Mouse (Mus musculus): ENCODE data around the gene Faim2. TPM values are rescaled to one million over a fixed set of nuclear protein-coding genes. Genes with fewer than 3 reads are reported as not detected.

Faim2 gene
- total RNA-seq, 2 experiments from 2014 or later: 365 to 407 TPM

DNA sequence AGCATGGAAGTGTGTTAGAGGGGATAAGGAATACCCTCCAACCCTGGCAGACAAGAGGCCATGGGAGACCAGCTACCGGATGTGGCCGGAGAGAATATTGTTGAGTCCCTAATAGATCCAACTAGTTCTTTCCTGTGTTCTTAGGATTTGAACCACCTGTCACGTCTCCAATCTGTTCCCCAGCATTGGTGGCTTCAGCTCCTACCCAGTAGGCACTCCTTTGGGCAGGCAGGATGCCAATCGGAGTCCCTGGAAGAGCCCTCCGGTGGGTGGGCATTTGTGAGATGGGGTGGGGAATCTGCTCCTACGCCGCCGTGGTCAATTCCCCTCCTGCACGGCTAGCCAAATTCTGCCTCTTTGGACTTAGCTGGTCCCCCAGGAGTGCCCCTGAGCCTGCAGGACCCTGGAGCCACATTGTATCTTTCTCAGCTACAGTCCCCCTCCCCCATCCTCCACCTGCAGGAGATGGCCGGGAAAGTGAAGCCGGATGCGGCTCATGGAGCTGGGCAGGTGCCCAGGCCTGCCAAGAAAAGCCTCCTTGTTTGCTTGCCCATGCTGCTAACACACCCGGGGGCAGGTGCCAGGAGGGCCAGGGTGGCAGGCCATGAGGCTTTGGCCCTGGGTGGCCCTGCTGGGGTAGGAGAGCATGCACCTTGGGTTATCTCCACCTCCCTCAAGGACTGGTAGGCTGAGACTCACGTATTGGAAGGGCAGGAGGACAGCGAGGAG is 16.0 kb downstream of the Faim2 start:
- no peak for DNase-seq (ENCODE audit: low spot score in 2 of 2)

GRCm38 (mm10) chr15:99510621-99511020 is 17.3 kb downstream of the Faim2 start:
- intact Hi-C loops (cut with DNase I): no loop called here
- no peak for DNase-seq (ENCODE audit: low spot score in 2 of 2)

More for the DNA sequence above, 16.0 kb downstream of the Faim2 start:
- intact Hi-C loops (cut with DNase I): no loop called here

DNA sequence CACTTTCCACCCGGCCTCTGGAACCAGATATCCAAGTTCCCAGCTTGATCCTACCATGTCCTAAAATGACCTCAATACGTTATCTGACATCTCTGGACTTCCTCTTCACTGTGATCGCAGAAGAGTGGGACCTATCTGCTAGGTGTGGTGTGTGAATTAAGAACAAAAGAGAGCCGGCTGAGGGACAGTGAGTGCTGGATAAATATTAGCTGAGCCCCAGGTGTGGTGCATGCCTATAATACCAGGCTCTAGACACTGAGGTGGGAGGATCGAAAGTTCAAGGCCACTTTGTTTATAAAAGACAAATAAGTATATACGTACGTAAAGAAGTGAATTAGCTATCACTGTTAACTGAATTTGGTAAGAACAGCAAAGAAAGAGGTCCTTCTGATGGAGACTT is 18.1 kb downstream of the Faim2 start:
- DNase-seq (ENCODE audit: low spot score in 2 of 2): no peak
- intact Hi-C loops (cut with DNase I): no loop called here

DNA sequence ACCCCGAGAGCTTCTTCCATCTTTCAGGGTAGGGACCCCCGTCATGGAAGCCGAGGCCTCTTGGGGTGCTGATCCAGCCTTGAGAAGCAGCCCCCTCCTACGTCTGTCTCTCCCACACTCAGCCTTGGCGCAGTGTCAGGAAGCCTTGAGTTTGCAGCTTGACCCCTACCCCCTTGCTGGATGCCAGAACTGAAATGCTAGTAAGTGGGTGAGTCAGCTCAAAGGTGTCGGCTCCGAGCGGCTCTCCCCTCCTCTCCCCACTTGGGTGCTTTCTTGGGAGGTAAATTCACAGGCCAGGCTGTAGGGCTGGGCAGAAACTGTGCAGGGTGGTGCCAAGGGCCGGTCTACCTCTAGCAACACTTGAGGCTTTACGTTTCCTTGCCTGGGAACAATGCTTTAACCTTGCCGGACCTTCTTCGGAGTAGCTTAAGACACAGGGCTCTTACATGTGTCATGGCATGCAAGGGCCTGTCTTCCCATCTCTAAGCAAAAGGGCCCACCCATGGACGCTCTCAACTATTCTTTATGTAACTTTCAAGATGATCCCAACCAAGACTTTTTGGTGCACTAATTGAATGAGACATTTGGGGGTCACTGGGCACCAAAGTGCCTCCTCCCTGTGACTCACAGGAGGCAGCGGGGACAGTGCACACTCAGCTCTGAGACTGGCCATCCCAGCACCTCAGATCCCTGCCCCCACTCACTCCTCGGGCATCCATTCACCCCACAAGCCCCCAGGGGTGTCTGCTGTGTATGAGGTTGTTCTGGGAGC is 22.5 kb downstream of the Faim2 start:
- intact Hi-C loops (cut with DNase I): no loop called here
- peak in 1 of 2 experiments; percentile 3 for DNase-seq (ENCODE audit: low spot score in 2 of 2)

DNA sequence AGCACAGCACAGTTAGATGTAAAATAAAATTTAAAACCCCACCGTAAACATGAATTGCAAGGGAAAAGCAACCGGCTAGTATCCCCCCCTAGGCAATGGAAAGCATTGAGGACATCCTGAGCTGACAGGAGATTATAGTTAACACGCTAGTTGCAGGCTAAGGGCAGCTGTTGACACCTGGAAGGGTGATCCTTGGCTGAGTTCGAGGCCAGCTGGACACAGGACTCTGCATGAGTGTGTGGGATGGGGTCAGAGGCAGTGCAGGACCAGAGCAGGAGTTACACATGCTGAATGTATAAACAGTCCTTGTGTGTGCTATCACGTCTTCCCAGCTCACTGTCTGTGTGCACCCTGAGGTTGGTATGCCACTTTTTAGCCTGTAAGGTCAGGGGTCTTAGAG is 24.7 kb downstream of the Faim2 start:
- intact Hi-C loops (cut with DNase I): loop anchor here (5.0 kb wide), 1 partner anchor 169 kb away; the partner anchor contains the start of gene Asic1
- peak in 1 of 2 experiments; percentile 3 for DNase-seq (ENCODE audit: low spot score in 2 of 2)

- no peak for DNase-seq (ENCODE audit: low spot score in 2 of 2)
- intact Hi-C loops (cut with DNase I): loop anchor here (5.0 kb wide), 1 partner anchor 170 kb away; the partner anchor contains the start of gene Asic1
Observed at GRCm38 (mm10) chr15:99502311-99502831, 25.6 kb downstream of the Faim2 start.

GRCm38 (mm10) chr15:99501292-99502260 is 26.4 kb downstream of the Faim2 start:
- DNase-seq (ENCODE audit: low spot score in 2 of 2): peak; percentile 50 to 54
- intact Hi-C loops (cut with DNase I): loop anchor here (5.0 kb wide), 1 partner anchor 171 kb away; the partner anchor contains the start of gene Asic1

DNA sequence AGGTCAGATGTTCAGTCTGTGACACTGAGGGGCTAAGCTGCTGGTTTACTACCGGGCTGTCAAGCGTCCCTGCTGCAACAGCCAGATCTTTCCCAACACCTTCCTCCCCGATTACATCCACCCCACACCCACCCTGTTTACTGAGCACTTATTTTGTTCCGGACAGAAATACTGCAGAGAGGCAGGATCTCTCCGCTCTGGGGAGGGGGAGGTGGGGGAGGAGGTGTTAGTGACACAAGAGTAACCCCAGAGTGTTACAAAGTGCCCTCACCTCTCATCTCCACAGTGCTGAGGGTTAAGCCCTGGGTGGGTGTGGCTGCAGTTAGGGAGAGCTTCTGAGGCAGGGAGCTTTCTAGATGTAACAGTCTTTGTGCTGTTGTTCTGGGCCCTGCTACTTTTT is 27.6 kb downstream of the Faim2 start:
- intact Hi-C loops (cut with DNase I): loop anchor here (5.0 kb wide), 1 partner anchor 172 kb away; the partner anchor contains the start of gene Asic1
- no peak for DNase-seq (ENCODE audit: low spot score in 2 of 2)

DNA sequence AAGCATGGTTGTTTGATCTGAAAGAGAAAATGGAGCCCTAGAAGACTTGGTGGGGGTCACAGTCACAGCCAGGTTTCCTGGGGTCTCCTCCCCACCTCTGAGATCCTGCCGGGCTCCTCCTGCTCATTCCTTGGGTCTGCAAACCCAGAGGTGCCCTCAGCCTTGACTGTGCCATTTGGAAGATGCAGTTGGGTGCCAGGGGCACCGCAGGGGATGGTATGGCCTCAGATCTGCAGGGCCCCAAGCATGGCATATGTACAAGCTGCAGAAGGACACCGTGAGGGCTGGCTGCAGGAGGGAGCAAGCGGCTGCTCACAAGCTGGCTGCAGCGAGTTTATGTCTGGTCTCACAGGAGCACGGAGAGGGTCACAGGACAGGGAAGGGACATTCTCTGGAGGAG is 28.2 kb downstream of the Faim2 start:
- intact Hi-C loops (cut with DNase I): loop anchor here (2.0 to 10.0 kb wide), 4 partner anchors 27 to 405 kb away; partner anchors contain the start of gene Asic1
- DNase-seq (ENCODE audit: low spot score in 2 of 2): no peak

DNA sequence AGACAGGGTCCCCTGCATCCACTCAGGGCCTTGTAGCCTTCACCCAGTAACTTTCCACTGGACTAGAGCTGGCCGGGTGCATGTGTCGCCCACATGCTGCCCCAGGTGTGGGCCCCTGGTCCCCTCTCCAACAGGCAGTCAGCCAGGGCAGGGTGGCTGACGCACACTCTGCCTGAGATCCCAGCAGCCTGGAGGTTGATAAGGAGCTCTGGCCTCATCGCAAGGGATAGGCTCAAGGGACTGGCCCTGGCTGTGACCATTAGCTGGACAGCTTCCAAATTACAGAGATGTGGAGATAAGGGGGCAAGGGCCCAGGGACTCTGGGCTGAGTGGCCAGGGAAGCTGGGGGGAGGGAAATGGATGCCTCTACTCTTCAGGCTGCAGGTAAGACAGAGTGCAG is 29.2 kb downstream of the Faim2 start:
- no peak for DNase-seq (ENCODE audit: low spot score in 2 of 2)
- intact Hi-C loops (cut with DNase I): loop anchor here (2.0 to 10.0 kb wide), 3 partner anchors 28 to 406 kb away; no protein-coding TSS in a partner anchor

DNA sequence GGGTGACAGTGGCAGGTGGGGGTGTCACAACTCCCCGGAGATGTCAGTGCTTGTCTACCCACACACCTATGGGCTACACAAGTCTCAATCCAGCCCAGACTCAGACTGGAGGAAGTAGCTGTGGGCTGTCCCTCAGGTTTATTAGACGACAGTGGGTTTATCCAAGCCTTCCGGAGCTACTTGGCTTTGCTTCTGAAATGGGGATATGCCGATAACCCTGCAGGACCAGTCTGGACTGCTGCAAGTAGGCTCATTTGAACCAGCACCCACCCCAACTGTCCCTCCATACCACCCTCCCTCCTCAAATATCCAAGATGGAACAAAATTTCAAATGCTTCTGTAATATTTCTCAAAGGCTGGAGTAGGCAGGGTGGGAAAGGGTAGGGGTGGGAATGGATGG is 29.6 kb downstream of the Faim2 start:
- DNase-seq (ENCODE audit: low spot score in 2 of 2): no peak
- intact Hi-C loops (cut with DNase I): loop anchor here (2.0 to 10.0 kb wide), 3 partner anchors 28 to 406 kb away; no protein-coding TSS in a partner anchor

- intact Hi-C loops (cut with DNase I): loop anchor here (1.0 to 10.0 kb wide), 4 partner anchors 29 to 407 kb away; no protein-coding TSS in a partner anchor
- peak; percentile 66 to 71 for DNase-seq (ENCODE audit: low spot score in 2 of 2)
Observed at GRCm38 (mm10) chr15:99497527-99498242, 30.3 kb downstream of the Faim2 start.

- intact Hi-C loops (cut with DNase I): loop anchor here (1.0 to 10.0 kb wide), 3 partner anchors 99 to 408 kb away; no protein-coding TSS in a partner anchor
- DNase-seq (ENCODE audit: low spot score in 2 of 2): peak; percentile 38 to 54
Observed at GRCm38 (mm10) chr15:99497061-99497460, 30.9 kb downstream of the Faim2 start.

DNA sequence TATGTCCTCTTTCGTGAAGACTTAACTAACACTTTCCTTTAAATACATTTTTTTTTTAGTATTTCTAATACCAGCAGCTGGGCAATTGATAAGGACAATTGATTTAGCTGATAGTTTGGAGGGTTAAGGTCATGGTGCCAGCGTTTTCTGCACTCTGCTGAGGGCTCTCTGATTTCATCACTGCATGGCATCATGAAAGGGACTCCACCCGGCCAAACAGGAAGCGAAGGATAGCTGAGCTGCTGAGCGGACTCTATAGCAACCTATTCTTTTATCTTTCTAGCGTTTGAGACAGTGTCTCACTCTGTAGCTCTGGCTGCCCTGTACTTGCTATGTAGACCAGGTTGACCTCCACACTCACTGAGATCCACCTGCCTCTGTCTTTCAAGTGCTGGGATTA is 43.2 kb downstream of the Faim2 start:
- no peak for DNase-seq (ENCODE audit: low spot score in 2 of 2)
- intact Hi-C loops (cut with DNase I): no loop called here

DNA sequence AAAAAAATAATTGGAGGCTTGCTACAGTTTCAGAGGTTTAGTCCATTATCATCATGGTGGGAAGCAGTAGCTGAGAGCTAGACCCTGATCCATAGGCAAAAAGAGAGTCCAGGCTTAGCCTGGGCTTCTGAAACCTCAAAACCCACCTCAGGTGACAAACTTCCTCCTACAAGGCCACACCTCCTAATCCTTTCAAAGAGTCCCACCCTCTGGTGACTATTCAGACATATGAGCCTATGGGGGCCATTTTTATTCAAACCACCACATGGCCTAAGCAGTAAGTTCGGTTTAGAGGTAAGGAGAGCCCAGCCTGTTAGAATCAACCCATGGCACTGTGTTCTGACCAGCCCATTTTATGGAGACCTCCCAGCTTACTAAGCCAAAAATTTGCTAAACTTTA is 52.2 kb downstream of the Faim2 start:
- intact Hi-C loops (cut with DNase I): no loop called here
- DNase-seq (ENCODE audit: low spot score in 2 of 2): no peak

GRCm38 (mm10) chr15:99474576-99474926 is 53.4 kb downstream of the Faim2 start, which contains the start of gene Bcdin3d:
Bcdin3d (minus strand) TSS chr15:99474730.
- intact Hi-C loops (cut with DNase I): no loop called here

GRCm38 (mm10) chr15:99473801-99474575 is 54.0 kb downstream of the Faim2 start:
- peak; percentile 41 to 59 for DNase-seq (ENCODE audit: low spot score in 2 of 2)
- intact Hi-C loops (cut with DNase I): no loop called here

More at GRCm38 (mm10) chr15:99474576-99474926, 53.4 kb downstream of the Faim2 start, which contains the start of gene Bcdin3d:
- DNase-seq (ENCODE audit: low spot score in 2 of 2): peak; percentile 82 to 87
